Mouse (Mus musculus) limb, embryonic 10.5 days (tissue): Measurements from ENCODE around the gene Nlgn1. TPM values are rescaled to one million over a fixed set of nuclear protein-coding genes. Genes with fewer than 3 reads are reported as not detected.

Experiments
- DNase-seq: peaks from one replicate; pipeline ENCODE4 v3.0.0-alpha.2; 2017; ENCODE audit warnings: low spot score
- H3K27ac ChIP-seq: fragments of 300-500 bp; sonication (generic); 2 replicates; pipeline ENCODE4 v1.5.1; 2016; ENCODE audit warnings: mild to moderate bottlenecking
- H3K27me3 ChIP-seq: fragments of 300-500 bp; sonication (generic); 2 replicates; pipeline ENCODE4 v1.6.1; 2016; ENCODE audit warnings: low read depth, mild to moderate bottlenecking; ENCODE audit not compliant: poor library complexity, severe bottlenecking
- H3K36me3 ChIP-seq: fragments of 300-500 bp; sonication (generic); 2 replicates; pipeline ENCODE4 v1.6.1; 2016; ENCODE audit warnings: mild to moderate bottlenecking, moderate library complexity
- H3K4me1 ChIP-seq: fragments of 300-500 bp; sonication (generic); 2 replicates; pipeline ENCODE4 v1.6.1; 2016
- H3K4me3 ChIP-seq: fragments of 300-500 bp; sonication (generic); 2 replicates; pipeline ENCODE4 v1.5.1; 2016; ENCODE audit warnings: mild to moderate bottlenecking, moderate library complexity
- H3K9me3 ChIP-seq: fragments of 300-500 bp; sonication (generic); replicated peaks from 2 replicates; pipeline ENCODE4 v1.6.1; 2016; ENCODE audit warnings: mild to moderate bottlenecking
- WGBS: fragments of 180-500 bp; shearing (Covaris S2); methylation state at CpG from one replicate; pipeline ENCODE4 v1.1.7; 2016; 5-methylcytosine and 5-hydroxymethylcytosine counted together
- polyA plus RNA-seq: library from polyadenylated mRNA; unstranded; fragments of >200 nt; fragmentation: Nextera tagmentation; extraction: Ambion mirVana; gene quantifications from 2 replicates; pipeline ENCODE4 v1.2.1, GENCODE M21; 2016

Nlgn1 gene
- polyA plus RNA-seq, 1 experiment from 2014 or later: 0.28 TPM

- no peaks in the 10 kb centered on the region for H3K9me3 ChIP-seq
- no peak overlapping the region for H3K27ac ChIP-seq
- no peak overlapping the region for H3K4me3 ChIP-seq
- WGBS: 50% methylated on average over 3 of the region's 3 CpGs
- H3K36me3 ChIP-seq: no peaks in the 10 kb centered on the region
- no peaks in the 10 kb centered on the region for H3K27me3 ChIP-seq
- DNase-seq: no peak
- no peaks in the 10 kb centered on the region; the same call in 1 of the 2 replicates for H3K4me1 ChIP-seq
Observed at GRCm38 (mm10) chr3:25443657-25444056, 888.6 kb downstream of the Nlgn1 start.

- Histone ChIP-seq H3K36me3 (no peaks in the 10 kb centered on the region), H3K4me3 (no peak overlapping the region), H3K27ac (no peak overlapping the region), H3K9me3 (no peaks in the 10 kb centered on the region), H3K4me1 (no peaks in the 10 kb centered on the region; the same call in 1 of the 2 replicates), H3K27me3 (no peaks in the 10 kb centered on the region)
- no peak for DNase-seq
- WGBS: 95% methylated on average over 1 of the region's 1 CpGs
Observed at GRCm38 (mm10) chr3:25442617-25443016, 889.6 kb downstream of the Nlgn1 start.

- no peaks in the 10 kb centered on the region for H3K36me3 ChIP-seq
- no peaks in the 10 kb centered on the region for H3K4me1 ChIP-seq
- no peak overlapping the region for H3K27ac ChIP-seq
- H3K9me3 ChIP-seq: no peaks in the 10 kb centered on the region
- no peak overlapping the region for H3K4me3 ChIP-seq
- no peaks in the 10 kb centered on the region for H3K27me3 ChIP-seq
- DNase-seq: no peak
Observed at GRCm38 (mm10) chr3:25426931-25427330, 905.3 kb downstream of the Nlgn1 start.

DNA sequence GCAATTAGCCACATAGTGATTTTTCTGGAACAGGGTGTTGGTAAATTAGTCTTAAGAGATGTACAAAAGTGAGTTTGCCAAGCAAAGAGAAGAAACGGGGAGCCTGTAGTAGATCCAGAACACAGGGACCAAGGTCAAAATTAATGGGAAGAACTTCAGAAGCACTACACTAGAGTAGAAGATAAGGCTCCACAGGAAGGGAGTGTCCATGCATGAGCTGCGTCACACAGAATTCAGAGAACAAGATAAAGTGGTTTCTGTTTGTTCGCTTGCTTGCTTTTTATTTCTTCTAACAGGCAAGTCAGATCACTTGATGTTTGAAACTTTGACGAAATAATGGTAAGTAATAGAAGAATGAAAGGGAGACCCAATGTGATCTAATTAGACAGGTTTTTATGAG is 920.3 kb downstream of the Nlgn1 start:
- Histone ChIP-seq H3K27me3 (no peaks in the 10 kb centered on the region), H3K36me3 (no peaks in the 10 kb centered on the region), H3K4me3 (no peak overlapping the region), H3K4me1 (no peaks in the 10 kb centered on the region), H3K9me3 (no peaks in the 10 kb centered on the region), H3K27ac (no peak overlapping the region)
- 91% methylated on average over 4 of the region's 4 CpGs for WGBS
- DNase-seq: no peak
